Mouse (Mus musculus) brain, embryonic 14.5 days (tissue): ENCODE measurements around the gene Cilp2. TPM values are rescaled to one million over a fixed set of nuclear protein-coding genes. Genes with fewer than 3 reads are reported as not detected.

ENCODE experiments used
- DNase-seq: peaks from one replicate; pipeline ENCODE4 v3.0.0-alpha.2; 2011; ENCODE audit warnings: low read depth
- CTCF ChIP-seq: fragments of 200-500 bp; IDR thresholded peaks from 2 replicates; pipeline ENCODE4 v1.5.1; 2012; ENCODE audit warnings: inconsistent platforms, mild to moderate bottlenecking, moderate library complexity, borderline replicate concordance; ENCODE audit not compliant: insufficient read depth, insufficient read length; ENCODE audit errors: extremely low read depth
- POLR2A ChIP-seq: fragments of 200-500 bp; IDR thresholded peaks from 2 replicates; pipeline ENCODE4 v1.6.1; 2012; ENCODE audit warnings: mild to moderate bottlenecking, inconsistent platforms, borderline replicate concordance; ENCODE audit not compliant: poor library complexity, insufficient read depth, insufficient read length, severe bottlenecking; ENCODE audit errors: extremely low read depth
- polyA plus RNA-seq: library from polyadenylated mRNA; depleted of rRNA; stranded (reverse); fragments of >200 nt; gene quantifications from 2 replicates; pipeline ENCODE4 v1.2.3, GENCODE M21; 2012; rRNA removed

Cilp2 gene
- 5.0 and 5.6 TPM in 2 replicates for polyA plus RNA-seq

DNA sequence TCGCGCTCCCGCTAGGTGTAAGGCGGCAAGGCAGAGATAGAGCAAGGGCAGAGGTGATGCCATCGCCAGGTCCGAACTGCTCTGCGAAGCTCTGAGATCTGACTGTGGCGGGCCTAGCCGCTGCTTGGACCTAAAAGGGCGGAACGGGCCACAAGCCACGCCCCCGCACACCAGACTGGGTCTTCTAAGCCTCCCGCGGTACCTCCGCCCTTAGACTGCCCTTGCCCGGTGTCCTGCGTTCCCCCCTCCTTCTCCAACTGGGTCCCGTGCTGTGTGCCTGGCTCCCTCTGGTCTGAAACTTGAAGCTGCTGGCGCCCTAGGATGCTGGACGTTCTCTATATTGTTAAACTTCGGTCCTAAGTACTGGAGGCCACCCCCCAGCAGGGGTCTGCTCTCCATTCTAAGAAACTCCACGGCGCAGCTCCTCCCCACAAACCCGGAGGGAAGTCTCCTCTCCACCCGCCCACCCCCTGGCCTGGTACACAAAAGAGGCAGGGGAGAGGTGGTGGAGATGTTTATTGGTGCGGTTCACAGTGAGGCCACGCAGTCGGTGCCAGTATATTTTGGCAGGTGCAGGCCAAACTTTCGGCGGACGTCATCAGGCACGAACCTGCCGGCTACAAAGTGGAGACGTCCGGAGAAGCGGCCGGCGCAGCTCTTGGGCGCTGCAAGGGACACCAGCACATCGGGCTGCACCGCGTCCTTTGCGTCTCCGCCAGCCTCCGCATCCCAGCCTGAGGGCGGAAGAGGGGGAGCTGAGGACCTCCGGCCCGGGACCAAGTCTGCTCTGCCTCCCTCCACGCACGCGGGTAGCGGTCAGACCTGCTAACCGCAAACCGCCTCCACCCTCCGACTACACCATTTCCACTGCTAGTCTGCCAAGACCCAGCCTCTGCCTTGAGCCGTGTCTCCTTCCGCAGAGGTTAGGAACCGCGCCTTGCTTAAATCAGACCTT is at the start of gene Cilp2:
TSS of gene Cilp2 (minus strand) at position 399 of the 955 bp plus-strand sequence.
- DNase-seq, result peak; percentile 32
- TF ChIP-seq CTCF, result no peak

DNA sequence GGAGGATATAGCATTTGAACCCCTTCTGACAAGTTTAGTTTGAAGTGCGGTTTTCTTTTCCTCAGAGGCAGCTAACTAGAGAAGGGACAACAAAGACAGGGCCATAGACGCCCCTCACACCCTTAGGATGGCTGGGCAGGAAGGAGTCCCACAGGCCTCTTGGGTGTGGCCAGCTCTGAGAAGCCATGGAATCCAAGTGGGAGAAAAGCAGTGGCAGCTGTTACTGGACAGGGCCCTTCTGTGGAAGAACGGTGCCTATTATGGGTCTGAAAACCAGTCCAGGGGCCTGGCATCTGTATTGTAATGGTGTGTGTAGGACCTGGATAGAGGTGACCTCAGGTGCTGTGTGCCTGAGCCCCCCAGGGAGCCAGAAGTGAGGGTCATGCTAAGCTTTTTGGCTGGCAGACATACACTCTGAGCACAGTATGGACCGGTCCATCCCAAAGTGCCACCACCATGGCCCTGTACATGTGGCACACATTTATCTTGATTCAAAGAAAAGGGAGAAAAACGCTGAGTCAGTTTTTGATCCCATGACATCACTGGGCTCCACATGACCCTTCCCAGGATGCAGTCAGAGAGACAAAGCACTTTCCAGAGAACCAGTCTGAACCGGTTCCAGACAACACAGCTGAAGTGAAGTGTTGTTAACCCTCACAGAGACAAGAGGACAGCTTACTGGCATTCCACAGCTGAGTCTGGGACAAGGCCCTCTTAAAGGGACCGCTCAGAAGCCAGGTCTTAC is 48.7 kb upstream of the Cilp2 start:
- no peak for TF ChIP-seq POLR2A
- no peak for TF ChIP-seq CTCF
- DNase-seq, result peak; percentile 82

DNA sequence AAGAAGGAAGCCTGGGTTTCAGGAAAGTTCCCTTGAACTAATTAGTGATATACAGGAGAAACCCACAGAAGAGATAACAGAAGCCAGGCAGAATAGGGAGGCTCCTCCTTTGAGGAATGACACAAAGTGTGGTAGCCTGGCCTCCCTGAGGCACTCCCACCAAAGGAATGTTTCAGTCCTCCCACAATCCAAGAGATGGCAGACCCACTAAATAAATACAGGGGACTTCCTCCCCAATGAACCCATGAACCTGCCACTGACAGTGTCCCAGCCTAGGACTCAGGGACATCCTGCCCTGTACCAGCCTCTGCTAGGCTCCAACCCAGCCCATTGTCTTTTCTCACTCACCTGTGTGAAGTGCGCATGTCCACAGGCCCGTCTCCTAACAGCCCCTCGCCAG is 47.9 kb upstream of the Cilp2 start:
- DNase-seq, result no peak

DNA sequence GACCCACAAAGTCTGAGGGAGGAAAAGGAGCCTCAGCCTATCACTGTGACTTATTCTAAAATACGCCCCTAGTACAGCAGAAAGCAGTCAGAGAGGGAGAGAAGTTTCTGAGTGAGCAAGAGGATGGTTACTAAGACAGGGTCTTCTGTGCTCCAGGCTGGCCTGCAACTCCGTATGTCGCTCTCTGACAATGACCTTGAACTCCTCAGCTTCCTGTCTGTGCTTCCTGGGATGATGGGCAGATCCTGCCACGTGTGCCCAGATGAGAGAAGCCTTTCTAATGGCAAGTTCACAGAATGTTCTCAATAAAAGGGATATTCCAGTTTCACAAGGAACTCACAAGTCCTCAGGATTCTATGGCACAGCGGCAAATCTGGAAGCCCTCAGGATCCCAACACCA is 47.1 kb upstream of the Cilp2 start:
- no peak for TF ChIP-seq CTCF
- TF ChIP-seq POLR2A, result no peak
- DNase-seq, result no peak

More for the DNA sequence above, 47.9 kb upstream of the Cilp2 start:
- TF ChIP-seq POLR2A (no peak), CTCF (no peak)

DNA sequence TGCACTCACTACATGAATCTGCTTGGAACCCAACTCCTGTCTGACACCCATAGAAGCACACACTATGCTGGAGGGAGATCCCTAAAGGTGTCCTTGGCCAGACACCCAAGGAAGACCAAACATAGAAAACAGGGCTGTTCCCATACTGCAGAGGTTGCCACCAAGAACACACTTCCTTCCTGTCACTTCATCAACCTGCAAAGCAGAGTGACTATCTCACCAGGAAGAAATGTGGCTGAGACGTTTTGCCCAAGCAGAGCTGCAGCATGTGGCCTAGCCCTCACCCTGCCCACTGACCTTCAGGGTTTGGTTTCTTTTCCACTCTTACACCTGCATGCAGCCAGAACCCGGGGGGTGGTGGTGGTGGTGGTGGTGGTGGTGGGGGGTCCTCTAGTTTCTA is 46.3 kb upstream of the Cilp2 start:
- TF ChIP-seq POLR2A, result no peak
- DNase-seq, result no peak

DNA sequence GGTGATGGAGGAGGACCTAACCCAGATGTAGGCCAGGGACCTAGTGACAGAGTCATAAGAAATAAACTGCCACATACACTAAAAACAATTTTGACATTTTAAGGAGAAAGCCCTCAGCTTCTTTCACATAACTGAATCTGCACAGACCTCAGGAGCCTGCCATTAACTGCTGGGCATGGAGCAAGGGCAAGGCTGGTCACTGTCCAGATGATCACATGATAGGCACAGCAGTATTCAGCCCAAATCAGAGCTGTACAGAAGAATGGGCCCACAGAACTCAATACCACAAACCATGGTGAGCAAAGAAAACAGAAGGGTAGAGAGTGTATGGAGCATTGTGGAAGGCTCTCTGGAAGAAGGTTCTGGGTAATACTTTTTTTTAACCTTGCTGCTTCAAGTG is 39.4 kb upstream of the Cilp2 start:
- no peak for DNase-seq
- TF ChIP-seq POLR2A (no peak), CTCF (no peak)

DNA sequence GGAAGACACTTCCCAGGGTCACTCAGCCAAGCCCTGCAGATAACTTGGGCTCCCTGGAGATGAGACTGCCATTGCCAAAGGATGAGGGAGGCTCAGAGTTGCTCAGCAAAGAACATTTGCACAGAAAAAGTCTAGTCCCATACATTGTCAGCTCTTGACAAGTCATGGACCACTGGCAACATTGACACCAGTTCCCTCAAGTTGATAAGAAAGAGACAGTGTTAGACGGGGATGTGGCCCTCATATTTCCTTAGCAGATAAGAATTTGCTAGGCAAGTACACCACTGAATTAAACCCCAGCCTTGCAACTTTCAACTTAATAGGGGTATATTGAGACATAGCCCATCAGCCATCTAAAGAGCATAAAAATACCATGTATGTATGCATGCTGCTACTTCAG is 36.5 kb upstream of the Cilp2 start:
- DNase-seq, result no peak
- TF ChIP-seq CTCF (no peak), POLR2A (no peak)

DNA sequence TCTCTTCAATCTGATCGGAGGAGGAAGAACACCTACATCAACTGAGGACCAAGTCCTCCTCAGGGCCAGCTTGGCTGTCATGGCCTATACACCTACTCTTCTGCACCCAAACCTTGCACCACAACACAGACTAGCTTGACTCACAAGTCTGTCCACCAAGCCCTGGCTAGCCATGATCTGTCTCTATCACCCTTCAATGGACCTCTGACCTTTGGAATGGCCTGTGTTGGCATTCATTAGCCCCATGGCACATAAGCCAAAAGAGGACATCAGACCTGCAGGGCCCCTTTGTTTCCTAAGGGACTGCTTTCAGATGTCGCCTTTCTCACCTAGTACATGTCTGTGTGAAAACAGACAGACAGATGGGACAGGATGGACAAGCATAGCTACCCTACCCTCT is 33.7 kb upstream of the Cilp2 start:
- no peak for TF ChIP-seq CTCF
- TF ChIP-seq POLR2A, result no peak
- no peak for DNase-seq

DNA sequence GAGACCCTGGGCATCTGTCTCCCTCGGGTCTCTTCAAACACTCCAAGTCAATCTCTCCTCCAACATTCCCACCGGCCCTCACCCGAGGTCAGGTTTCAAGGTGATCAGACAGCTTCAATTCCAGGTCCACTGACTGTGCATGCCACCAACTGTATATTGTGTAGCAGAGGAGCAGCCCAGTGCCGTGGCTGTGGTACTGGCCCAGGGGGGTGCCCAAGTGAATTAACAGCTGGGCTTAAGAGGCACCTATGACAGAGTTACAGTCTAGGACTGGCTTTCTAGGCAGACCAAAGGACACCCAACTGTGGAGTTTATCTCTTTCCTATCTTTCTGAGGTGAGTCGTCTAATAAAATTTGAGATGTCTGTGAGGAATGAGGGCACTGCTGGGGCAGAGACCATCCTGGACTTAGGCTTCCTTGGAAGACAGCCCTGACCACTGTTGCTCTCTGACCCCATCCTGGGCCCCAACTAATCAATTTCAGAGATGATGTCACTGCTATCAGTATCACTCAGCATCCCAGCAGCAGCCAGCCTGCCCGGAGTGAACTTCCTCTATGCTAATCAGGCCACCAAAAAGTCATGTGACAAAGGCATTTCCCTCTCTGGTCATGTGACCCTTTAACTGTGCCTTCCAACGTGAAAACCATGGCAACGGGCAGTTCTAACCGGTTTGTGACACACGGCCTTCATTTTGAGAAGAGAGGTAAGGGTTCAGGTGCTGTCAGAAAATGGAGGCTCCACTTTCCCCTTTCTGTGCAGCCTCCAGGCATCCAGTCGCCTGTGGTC is 32.6 kb upstream of the Cilp2 start:
- peak; percentile 91 for DNase-seq
- no peak for TF ChIP-seq CTCF
- TF ChIP-seq POLR2A, result no peak

DNA sequence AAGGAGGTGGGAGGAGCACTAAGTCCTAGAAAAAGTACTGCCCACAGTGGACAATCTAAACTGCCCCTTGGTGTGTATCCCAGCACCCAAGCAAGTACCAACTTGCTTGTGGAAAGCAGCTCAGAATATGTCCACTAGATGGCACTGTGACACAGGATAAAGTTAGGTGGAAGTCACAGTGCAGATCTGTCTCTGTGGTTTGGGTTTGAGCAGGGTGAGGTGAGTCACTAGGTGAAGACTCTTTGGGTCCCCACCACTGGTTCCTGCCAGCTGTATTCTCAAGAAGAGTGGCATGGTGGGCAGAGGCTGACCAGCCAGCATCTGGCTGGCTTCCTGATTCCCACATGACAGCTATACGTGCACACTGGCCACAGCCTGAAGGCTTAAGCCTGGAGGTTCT is 31.5 kb upstream of the Cilp2 start:
- TF ChIP-seq CTCF, result peak; percentile 91
- TF ChIP-seq POLR2A, result no peak
- peak; percentile 95 for DNase-seq

DNA sequence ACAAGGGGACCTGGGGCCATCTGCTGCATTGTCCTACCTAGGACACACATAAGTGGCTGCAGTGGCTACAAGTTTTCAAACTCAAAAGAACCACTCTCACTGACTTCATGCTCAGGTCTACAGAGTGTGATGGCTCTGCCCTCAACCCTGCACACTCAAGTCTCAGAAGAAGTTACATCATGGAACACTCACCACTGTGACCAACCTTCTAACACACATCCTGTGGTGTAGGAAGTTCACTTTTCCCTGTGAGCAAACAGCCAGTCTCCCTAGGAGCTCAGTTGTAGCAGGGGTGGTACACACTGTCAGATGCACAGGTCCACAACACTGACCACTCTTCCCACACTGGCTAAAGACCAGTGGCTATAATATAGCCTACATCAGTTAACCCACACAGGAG is 31.0 kb upstream of the Cilp2 start:
- TF ChIP-seq CTCF (no peak), POLR2A (no peak)
- DNase-seq, result no peak

DNA sequence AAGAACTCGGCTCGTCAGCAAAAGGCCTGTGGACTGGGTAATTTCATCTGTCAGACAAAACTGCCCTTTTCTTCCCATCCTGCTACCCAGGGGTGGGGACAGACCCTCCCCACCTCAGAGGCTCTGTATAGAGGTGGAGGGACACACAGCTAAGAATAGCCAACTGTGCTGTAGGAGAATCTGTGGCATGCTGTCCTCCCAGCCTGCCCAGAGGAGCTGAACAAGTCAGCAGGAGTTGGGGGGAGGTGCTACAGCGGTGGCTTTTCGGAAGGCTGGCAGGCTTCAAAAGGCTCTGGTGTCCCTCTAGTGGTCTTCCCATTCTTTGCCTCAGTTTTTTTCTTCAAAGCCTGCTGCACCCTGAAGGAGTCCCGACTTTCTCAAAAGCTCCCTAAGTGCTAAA is 28.3 kb upstream of the Cilp2 start:
- TF ChIP-seq POLR2A (no peak), CTCF (peak; percentile 51)
- peak; percentile 57 for DNase-seq

DNA sequence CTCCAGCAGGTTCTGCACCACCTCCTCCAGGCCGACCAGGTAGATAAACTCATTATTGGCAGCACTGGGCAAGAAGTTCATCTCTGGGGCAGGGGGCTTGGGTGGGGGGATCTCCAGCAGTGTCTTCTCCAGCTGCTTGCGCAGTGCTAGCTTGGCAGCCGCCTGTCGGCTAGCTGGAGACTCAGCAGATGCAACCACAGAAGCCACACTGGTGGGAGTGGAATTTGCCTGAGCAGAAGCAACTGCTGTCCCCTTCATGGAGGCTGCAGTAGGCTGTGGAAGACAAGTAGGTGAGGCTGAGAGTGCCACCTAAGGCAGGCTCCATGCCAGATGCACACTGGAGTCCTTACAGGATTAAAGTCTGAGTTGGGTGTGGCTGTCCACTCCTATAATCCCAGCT is 27.0 kb upstream of the Cilp2 start:
- DNase-seq, result no peak
- TF ChIP-seq POLR2A (no peak), CTCF (no peak)
